Mouse (Mus musculus): Measurements from ENCODE around the gene P4ha2. TPM values are rescaled to one million over a fixed set of nuclear protein-coding genes. Genes with fewer than 3 reads are reported as not detected.

P4ha2 gene
- total RNA-seq, 2 experiments from 2014 or later = 25.6 to 32.3 TPM

- peak; percentile 59 for DNase-seq
Measured at GRCm38 (mm10) chr11:54107239-54107638, 7.3 kb downstream of the P4ha2 start.

GRCm38 (mm10) chr11:54108131-54108530, 8.2 kb downstream of the P4ha2 start:
- peak; percentile 6 for DNase-seq

- peak; percentile 28 for DNase-seq
Measured at GRCm38 (mm10) chr11:54108894-54109293, 9.0 kb downstream of the P4ha2 start.

- DNase-seq = peak; percentile 4
Measured at GRCm38 (mm10) chr11:54111291-54111690, 11.4 kb downstream of the P4ha2 start.

GRCm38 (mm10) chr11:54111976-54112741, 12.3 kb downstream of the P4ha2 start:
- DNase-seq = no peak

- peak; percentile 99 for DNase-seq
Measured at GRCm38 (mm10) chr11:54112920-54113319, 13.0 kb downstream of the P4ha2 start.

GRCm38 (mm10) chr11:54113352-54113751, 13.5 kb downstream of the P4ha2 start:
- peak; percentile 56 for DNase-seq

- DNase-seq = no peak
Measured at GRCm38 (mm10) chr11:54114746-54115145, 14.9 kb downstream of the P4ha2 start.

- DNase-seq = no peak
Measured at GRCm38 (mm10) chr11:54115301-54115700, 15.4 kb downstream of the P4ha2 start.

GRCm38 (mm10) chr11:54115911-54116310, 16.0 kb downstream of the P4ha2 start:
- DNase-seq = no peak

GRCm38 (mm10) chr11:54116406-54116805, 16.5 kb downstream of the P4ha2 start:
- no peak for DNase-seq

GRCm38 (mm10) chr11:54117096-54117495, 17.2 kb downstream of the P4ha2 start:
- no peak for DNase-seq

GRCm38 (mm10) chr11:54119126-54119525, 19.2 kb downstream of the P4ha2 start:
- no peak for DNase-seq

GRCm38 (mm10) chr11:54119740-54120360, 20.0 kb downstream of the P4ha2 start:
- no peak for DNase-seq

- DNase-seq = peak; percentile 90
Measured at GRCm38 (mm10) chr11:54122416-54123264, 22.7 kb downstream of the P4ha2 start.

- no peak for DNase-seq
Measured at GRCm38 (mm10) chr11:54125982-54126648, 26.2 kb downstream of the P4ha2 start.

GRCm38 (mm10) chr11:54126654-54127374, 26.9 kb downstream of the P4ha2 start:
- DNase-seq = no peak

GRCm38 (mm10) chr11:54127397-54127796, 27.5 kb downstream of the P4ha2 start:
- no peak for DNase-seq

- no peak for DNase-seq
Measured at GRCm38 (mm10) chr11:54129955-54130354, 30.1 kb downstream of the P4ha2 start.

GRCm38 (mm10) chr11:54130721-54131120, 30.8 kb downstream of the P4ha2 start:
- DNase-seq = no peak

GRCm38 (mm10) chr11:54132290-54132689, 32.4 kb downstream of the P4ha2 start:
- DNase-seq = no peak
